Mouse (Mus musculus): ENCODE results near the gene Ttc29.

DNA sequence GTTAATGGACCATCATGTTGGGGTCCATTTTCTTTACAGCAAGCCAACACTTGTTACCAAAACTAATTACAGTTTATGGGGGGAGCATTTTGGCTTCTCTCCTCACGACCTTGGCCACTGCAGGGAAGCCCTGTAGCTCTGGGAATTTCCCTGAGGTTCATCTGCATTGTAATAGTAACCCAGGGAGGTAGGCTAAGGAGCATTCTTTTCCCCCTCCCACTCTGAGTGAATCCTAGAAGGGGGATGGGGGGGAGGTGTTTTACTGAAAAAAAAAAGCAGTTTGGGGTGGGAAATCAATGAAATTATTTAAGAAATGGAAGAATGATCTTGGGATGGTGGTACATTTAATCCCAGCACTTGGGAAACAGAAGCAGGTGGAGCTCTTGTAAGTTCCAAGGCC is 210.8 kb downstream of the Ttc29 start:
- TF ChIP-seq CTCF (IDR thresholded peaks at IDR 0.05; ENCODE audit: control insufficient read depth, insufficient read depth, low read length) (no peak), POLR2A (IDR thresholded peaks at IDR 0.05; ENCODE audit: borderline replicate concordance, control insufficient read depth, low read depth, low read length) (no peak)

All from bone marrow, adult 2 months (tissue).